Mouse (Mus musculus) cerebellum, adult 11-12 months (tissue): ENCODE data around the gene Ppp5c.

Source experiments
- DNase-seq: peaks from one replicate; pipeline ENCODE4 v3.0.0; 2022

The Ppp5c gene

DNA sequence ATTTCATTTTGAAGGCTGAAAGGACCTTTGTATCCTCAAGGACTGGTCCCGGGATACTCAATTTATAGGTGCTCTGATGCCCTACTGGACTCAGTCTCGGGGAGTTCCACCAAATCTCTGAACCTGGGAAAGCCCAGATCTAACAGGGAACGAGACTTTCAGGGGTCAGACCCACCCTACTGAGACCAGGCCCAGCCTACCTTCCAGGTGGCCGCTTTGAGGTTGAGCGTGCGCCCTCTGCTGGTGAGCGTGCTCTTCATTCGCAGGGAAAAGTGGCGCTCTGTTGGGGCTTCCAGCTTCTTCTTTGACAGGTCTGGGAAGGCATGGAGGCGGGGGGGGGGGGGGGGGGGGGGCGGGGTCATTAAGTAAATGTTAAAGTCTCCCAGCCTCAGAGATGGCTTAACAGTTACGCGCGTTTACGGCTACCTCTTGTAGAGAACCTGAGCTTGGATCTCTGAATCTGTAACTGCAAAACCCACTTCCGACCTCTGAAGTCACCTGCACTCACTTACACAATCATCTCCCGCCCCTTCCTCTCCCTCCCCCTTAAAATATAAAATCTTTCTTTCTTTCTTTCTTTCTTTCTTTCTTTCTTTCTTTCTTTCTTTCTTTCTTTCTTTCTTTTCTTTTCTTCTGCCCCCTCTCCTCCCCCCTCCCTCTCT, 23.3 kb upstream of the Ppp5c start:
- peak; percentile 70 for DNase-seq

DNA sequence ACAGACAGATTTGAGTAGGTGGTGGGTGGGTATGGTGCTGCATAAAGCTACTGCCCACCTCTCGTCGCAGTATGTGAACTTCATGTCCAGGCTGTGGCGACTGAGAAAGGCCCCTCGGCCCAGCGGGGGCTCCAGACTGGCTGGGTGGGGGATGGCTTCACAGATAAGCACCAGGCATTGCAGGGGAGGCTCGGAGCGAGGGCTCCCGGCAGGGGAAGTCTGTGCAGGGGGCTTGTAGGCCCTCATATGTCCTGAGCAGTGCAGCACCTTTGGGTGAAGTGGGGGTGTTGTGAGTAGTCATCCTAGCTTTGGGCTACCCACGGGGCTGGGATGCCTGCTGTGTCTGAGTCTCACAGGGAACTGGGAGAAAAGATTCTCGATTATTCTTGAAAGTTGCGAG, 22.8 kb upstream of the Ppp5c start:
- no peak for DNase-seq

- no peak for DNase-seq
Measured at GRCm38 (mm10) chr7:17048431-17049190, 20.9 kb upstream of the Ppp5c start.

- no peak for DNase-seq
Measured at GRCm38 (mm10) chr7:17047041-17047682, 19.4 kb upstream of the Ppp5c start.

GRCm38 (mm10) chr7:17045743-17046142, 18.0 kb upstream of the Ppp5c start:
- DNase-seq = no peak

- DNase-seq = no peak
Measured at GRCm38 (mm10) chr7:17039373-17039772, 11.6 kb upstream of the Ppp5c start.

DNA sequence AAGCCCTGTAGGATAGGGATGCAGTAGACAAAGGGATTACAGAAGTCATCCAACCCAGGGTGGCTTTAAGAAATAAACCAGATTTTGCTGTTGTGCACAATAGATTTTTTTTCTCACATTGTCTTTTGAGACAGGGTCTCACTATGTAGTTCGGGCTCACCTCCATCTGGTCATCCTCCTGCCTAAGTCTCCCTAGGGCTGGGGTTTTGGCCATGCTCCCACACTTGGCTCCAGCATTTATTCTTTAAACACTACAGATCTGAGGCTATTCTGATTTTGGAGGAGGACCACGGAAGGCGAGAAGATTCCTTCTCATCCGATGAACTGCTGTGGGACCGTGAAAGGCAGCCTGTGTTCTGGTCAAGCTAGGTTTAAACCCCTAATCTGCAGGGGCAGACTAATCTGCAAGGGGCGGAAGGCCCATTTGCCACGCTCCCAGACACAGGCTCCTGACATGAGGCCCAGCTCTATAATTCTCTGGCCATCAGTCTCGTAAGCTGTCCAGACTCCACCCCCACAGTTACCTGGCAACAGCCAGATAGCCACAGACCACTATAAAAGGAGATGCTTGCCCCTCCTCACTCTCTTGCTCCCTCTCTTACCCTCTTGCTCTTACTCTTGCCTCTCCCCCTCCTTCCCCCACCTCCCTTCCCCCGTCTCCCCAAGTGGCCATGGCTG, 10.4 kb upstream of the Ppp5c start:
- no peak for DNase-seq

GRCm38 (mm10) chr7:17030239-17030638, 2.5 kb upstream of the Ppp5c start:
- no peak for DNase-seq

DNA sequence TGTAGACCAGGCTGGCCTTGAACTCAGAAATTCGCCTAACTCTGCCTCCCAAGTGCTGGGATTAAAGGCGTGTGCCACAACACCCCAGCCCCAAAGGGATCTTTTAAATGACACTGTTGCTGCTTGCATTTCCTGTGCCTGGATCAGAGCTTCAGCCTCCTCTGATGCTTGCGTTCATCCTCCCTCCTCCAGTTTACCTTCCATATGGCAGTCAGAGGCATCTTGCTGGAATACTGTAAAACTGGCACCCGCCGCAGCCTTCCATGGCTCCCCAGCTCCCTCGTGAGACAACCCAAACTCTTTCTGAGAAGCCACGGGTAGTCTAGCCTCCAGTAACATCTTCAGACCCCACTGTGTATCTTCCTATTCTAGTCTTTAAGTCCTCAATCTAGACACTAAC, 1.2 kb upstream of the Ppp5c start:
- DNase-seq = peak; percentile 31

DNA sequence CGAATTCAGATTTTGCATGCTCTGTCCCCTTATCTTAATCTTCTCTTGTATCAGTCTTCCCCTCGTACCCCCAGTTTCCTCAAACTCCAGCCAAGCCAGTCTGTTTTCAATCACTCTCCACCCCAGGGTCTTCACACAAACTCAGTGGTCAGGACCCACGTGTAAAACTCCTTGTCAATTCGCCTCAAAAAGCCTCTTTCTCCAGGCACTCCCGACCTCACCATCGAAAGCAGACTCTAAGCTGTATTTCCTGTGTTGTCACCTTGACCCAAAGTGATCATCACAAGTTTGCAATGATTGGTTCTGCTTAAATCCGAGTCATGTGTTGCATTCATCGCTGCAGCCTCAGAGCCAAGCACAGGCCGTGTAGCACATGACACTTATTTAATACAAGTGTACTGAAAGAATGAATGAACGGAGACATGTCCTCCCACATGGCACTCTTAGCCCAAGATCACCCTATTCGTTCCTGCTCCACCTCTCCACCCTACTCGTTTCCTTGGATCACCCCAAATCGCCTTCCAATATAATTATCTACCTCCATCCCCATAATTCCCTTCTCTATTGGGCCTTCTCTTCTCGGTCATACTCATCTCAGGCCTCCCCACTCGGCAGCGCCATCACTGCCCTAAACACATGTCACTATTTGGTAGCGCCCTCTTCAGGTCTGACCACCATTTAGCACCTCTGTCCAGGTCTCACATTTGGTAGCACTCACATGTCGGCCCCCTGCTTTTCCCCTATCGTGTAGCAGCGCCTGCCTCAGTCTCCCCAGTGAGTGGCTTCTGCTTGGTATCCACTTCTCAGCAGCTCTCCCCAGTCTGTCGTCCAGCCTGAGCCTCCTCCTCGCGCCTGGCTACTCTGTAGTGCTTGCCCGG, 775 bp downstream of the Ppp5c start:
- DNase-seq = no peak

DNA sequence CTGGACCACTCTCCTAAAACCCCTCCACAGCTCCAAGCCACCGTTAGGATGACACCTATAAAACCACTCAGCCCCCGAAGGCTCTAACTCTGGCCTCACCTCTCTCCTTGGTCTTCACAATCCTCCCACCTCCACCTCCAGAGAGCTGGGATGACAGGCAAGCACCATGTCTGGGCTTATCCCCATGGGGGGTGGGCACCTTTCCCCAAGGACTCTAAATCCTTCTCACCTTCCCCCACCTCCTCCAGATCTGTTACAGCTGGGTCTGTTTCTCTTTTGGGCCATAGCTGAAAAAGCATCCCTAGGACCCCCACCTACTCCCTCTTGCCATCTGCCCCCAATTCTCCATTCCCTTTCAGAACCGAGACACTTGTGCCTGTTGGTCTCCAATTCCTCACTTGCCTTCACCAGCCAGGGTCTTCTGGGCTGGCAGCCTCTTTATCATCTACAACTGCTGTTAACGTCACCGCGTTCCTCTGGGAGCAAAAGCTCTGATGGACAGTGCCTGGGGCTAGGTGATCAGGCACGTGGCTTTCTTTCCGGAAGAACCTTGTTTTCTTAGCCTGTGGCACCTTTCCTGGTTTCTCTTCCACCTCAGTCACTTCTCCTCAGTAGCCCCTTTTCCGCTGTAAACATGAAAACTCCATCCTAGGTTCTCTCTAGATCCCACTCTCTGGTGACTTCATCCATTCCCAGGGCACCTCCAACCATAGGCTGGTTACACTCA, 1.7 kb downstream of the Ppp5c start:
- peak; percentile 63 for DNase-seq

DNA sequence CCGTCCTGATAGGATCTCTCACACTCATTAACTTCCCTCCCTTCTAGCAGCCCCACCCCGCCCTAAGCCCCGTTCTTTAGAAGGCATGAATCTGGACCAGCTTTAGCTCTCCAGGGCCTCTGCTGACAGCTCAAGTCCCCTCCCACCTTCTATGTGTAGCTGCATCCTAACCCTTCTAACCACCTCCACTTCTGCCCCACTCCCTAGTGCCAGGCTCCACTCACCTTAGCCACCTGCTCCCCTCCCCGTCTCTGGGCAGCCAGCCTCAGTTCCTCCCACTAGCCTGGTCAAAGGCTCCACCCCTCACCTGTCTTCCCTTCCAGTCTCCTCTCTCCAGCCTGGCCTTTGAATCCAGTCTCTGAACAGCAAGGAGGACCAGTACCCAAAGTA, 2.2 kb downstream of the Ppp5c start:
- DNase-seq = peak; percentile 46

DNA sequence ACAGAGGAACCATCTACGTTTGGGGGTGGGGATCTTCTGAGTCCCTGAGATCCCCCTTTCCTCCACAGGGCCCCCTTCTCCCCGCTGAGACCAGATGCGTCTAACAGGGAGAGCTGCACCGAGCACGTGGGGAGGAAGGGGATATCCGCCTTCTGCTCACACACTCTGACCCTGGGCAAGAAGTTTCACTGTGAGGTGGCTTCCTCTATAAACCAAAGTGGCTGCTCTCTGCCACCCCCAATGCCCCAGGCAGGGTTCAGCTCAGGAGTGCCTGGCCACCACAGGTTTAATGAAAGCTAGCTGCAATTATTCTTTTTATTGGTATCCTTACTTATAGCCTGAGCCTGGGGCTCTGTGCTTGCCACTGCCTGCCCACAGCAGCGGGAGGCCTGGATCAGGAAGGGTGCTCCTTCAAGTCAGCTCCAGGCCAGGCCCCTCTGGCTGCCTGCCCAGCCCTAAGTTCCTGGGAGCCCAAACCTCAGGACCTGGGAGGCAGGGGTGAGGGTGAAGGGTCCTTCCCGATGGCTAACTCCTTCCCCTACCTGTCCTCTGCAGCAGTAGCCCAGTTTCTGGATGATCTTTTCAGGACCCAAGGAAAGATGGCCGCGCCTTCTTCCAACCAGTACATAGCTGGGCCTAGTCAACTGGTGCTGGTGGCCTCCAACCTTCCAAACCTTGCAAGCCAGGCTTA, 2.8 kb downstream of the Ppp5c start:
- peak; percentile 63 for DNase-seq

DNA sequence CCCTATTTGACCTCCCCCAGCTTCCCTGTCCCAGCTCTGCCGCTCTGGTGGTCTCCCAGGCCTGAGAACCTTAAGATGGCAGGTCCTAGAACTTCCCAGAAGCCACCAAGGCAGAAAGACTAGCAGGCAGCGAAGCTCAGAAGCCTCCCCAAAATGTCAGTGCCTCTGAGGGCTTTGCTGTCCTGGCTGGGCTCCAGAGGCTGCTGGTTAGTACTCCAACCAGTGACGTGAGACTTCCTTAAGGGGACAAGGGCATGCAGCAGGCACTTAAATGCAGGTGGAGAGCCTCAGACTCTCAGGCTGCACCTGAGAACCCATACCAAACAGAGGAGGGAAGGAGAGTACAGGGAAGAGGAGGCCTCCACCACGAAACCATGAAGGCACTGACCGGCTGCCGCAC, 3.6 kb downstream of the Ppp5c start:
- peak; percentile 55 for DNase-seq

GRCm38 (mm10) chr7:17023701-17024100, 4.0 kb downstream of the Ppp5c start:
- no peak for DNase-seq

DNA sequence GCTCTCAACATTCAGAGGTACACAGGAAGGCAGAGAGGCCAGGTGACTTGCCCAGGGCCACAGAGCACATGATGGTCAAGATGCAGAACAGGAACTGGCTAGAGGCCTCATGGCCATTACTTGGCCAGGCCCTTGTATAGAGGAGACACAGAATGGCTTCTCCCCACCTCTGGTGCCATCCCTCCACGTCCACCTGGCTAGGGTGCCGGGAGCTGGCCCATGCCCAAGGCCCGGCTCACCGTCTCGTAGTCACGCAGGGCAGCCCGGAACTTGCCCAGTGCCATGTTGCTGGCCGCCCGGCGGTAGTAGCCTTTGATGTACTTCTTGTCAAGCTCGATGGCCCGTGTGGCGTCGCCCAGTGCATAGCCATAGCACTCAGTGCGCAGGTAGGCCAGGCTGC, 5.5 kb downstream of the Ppp5c start:
- DNase-seq = peak; percentile 75

DNA sequence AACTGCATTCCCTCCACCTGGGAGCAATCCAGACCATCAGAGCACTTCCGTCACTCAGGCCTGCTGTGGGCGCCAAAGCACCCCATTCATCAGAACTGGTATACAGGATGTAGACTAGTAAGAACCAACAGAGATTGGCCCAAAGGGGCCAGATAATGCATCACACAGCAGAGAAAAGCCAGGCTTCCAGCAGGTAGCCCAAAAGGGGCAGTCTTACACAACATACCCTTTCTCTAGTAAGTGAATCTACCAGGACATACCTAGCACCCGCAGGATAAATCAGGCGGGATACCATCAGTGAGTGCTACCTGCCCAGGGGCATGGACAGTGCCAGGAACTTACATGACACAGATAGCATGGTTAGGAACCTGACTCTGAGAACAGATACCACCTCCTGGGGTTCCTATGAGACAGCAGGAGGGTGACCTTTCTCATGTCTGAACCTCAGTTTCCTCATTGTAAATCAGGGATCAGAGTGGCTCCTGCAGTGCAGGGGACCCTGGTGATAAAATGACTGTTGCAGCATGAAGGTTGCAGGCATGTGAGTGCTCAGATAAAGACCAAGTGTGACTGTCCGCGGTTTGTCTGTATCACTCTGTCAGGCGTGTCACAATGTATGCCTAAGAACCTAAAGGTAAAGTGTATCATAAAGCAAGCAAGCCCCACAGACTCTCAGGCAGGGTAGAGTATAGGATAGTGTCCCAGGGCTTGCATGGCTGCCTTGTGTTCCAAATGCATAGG, 8.1 kb downstream of the Ppp5c start:
- peak; percentile 58 for DNase-seq

- DNase-seq = peak; percentile 58
Measured at GRCm38 (mm10) chr7:17017921-17018320, 9.8 kb downstream of the Ppp5c start.

DNA sequence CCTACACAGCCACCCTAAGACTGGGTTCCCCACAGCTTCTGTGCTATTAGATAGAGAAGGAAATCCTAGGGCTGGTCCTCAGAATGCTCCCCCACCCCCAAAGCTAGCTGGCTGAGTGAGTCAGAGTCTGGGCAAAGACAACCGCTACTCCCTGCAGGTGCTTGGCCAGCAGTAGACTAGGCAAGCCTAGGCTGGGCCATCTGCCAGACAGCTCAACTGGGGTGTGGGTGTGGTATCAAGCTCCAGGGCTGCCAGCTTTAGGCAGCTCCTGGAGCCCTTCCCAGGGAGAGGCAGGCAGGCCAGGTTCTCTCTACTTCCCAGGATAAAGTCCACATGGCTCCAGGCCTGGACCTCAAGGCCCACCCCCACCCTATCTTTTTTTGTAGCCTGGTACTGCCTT, 10.7 kb downstream of the Ppp5c start:
- DNase-seq = peak; percentile 99

GRCm38 (mm10) chr7:17015381-17015780, 12.3 kb downstream of the Ppp5c start:
- DNase-seq = peak; percentile 67
